Mouse (Mus musculus): ENCODE measurements around the gene Cspg5.

Gene Cspg5

GRCm38 (mm10) chr9:110255407-110256019 is 11.9 kb downstream of the Cspg5 start:
- no peak for DNase-seq

- peak; percentile 82 for DNase-seq
Observed at GRCm38 (mm10) chr9:110258646-110259045, 15.1 kb downstream of the Cspg5 start.

- no peak for DNase-seq
Observed at GRCm38 (mm10) chr9:110259118-110259517, 15.5 kb downstream of the Cspg5 start.

- DNase-seq = no peak
Observed at GRCm38 (mm10) chr9:110263181-110263580, 19.6 kb downstream of the Cspg5 start.

GRCm38 (mm10) chr9:110264991-110265390 is 21.4 kb downstream of the Cspg5 start:
- DNase-seq = no peak

- DNase-seq = no peak
Observed at GRCm38 (mm10) chr9:110268416-110268815, 24.8 kb downstream of the Cspg5 start.

GRCm38 (mm10) chr9:110272330-110272729 is 28.7 kb downstream of the Cspg5 start:
- no peak for DNase-seq

GRCm38 (mm10) chr9:110273507-110273906 is 29.9 kb downstream of the Cspg5 start:
- no peak for DNase-seq

- no peak for DNase-seq
Observed at GRCm38 (mm10) chr9:110275882-110276281, 32.3 kb downstream of the Cspg5 start.

GRCm38 (mm10) chr9:110277431-110277881 is 33.9 kb downstream of the Cspg5 start:
- DNase-seq = no peak

GRCm38 (mm10) chr9:110284075-110284697 is 40.6 kb downstream of the Cspg5 start:
- peak; percentile 63 for DNase-seq

GRCm38 (mm10) chr9:110287321-110287924 is 43.8 kb downstream of the Cspg5 start:
- peak; percentile 77 for DNase-seq

GRCm38 (mm10) chr9:110293254-110293718 is 49.7 kb downstream of the Cspg5 start:
- DNase-seq = no peak

- no peak for DNase-seq
Observed at GRCm38 (mm10) chr9:110293873-110294415, 50.4 kb downstream of the Cspg5 start.

GRCm38 (mm10) chr9:110294786-110295185 is 51.2 kb downstream of the Cspg5 start:
- DNase-seq = no peak

GRCm38 (mm10) chr9:110296867-110297627 is 53.5 kb downstream of the Cspg5 start:
- DNase-seq = peak; percentile 88

GRCm38 (mm10) chr9:110304516-110304915 is 60.9 kb downstream of the Cspg5 start:
- DNase-seq = peak; percentile 65

GRCm38 (mm10) chr9:110304969-110305651 is 61.5 kb downstream of the Cspg5 start, which contains the start of gene Elp6:
Elp6 (plus strand) TSS chr9:110305173.
- peak; percentile 95 for DNase-seq

GRCm38 (mm10) chr9:110306371-110306770 is 62.8 kb downstream of the Cspg5 start:
- no peak for DNase-seq
